Mouse (Mus musculus): ENCODE measurements around the gene Ndufb4. TPM values are rescaled to one million over a fixed set of nuclear protein-coding genes. Genes with fewer than 3 reads are reported as not detected.
"Not testable (repeated sequence)": the region's sequence is repeated elsewhere in the genome, so short reads cannot be mapped to it uniquely, and the experiment has no call there.

The Ndufb4 gene
- polyA plus RNA-seq, 1 experiment from 2014 or later, result 93.4 TPM

DNA sequence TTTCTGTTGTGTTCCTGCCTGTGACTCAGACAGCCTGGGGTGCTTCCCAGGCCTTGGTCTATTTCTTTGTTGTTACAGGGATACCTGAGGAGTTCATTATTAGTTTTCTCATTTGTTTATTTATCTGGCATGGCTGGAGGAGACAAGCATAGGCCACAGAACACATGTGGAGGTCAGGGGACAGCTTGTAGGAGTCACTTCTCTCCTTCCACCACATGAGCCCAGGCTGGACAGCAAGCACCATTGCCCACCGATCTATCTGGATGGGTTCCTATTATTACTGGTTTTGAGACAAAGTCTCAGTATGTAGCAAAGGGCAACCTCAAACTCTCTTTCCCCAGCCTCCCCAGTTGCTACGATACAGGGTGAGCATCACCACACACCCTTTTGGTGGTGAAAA, 26.0 kb upstream of the Ndufb4 start:
- DNase-seq (ENCODE audit: low spot score), result no peak

DNA sequence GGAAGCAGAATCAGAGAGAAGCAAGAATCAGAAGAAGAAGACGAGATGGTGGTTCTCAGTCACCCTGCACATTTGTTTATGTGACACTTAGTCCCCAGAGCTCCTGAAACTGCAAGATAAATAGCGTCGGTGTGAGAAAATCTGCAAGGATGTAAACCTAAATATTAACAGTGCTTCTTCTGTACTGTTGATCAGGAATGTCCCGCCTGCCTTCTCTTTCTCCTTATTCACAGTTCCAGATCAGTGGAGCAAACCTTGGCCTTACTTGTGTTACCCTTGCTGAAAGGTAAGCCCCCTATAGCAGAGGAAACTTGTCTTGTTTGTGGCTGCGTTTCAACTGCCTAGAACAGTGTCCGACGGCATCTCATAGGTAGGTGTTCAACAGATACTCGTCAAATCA, 23.3 kb upstream of the Ndufb4 start:
- no peak for DNase-seq (ENCODE audit: low spot score)

DNA sequence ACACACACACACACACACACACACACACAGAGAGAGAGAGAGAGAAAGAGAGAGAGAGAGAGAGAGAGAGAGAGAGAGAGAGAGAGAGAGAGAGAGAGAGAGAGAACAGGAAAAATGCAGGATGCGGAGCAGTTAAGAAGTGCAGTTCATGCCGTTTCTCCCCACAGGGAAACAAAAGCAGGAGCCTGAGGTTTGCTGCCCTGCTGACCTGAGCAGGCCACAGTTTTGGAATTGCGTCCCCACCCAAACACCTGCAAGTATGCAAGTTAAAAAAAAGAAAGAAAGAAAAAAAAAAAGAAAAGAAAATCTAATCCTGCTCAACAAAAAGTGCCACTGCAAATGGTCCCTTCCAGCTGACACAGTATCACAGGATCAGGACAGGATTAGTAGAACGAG, 22.4 kb upstream of the Ndufb4 start:
- no peak for DNase-seq (ENCODE audit: low spot score)

DNA sequence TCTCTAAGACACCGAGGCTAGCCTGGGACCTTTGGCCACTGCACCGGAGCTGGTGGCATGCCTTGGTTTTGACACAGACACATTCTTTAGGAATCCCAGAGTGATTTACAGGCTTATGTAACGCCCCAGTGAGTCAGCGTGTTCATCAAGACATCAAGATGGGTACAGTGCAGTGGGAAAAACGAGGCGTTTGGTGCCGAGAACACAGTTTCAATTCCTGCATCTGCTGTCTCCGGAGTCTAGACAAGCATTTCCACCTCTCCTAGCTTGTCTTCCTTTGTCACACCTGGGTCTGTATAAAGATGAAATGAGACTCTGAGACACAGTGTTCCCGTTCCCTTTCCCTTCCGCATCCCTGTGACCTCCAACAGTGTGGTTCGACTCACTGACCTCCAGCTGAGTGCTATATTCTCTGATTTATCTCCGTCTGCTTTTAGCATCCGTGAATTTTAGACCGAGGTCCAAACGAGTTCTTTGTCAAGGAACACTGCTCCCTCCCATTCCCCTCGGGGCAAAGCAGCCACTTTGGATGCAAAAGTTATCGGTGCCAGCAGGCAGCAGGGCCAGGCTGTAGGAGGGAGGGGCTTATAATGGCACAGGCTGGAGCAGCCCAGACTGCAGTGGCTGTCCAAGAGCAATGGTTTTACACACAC, 21.9 kb upstream of the Ndufb4 start:
- DNase-seq (ENCODE audit: low spot score), result no peak

DNA sequence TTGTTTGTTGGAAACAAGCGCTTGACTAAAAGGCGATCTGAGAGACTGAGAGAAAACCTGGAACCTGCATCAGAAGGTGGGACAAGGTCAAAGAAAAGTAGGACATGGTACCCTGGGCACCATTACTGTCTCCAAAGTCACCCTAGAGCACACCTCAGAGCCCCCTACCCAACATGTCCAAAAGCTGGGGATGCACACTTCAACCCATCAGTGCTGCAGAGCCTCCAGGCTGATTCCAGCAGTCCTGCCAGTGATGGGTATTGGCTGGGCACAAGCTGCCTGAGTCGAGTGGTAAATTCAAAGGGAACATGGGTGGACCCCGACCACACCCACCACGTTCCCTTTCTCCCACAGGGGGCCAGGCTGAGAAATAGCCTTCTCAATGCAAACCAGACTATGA, 21.1 kb upstream of the Ndufb4 start:
- no peak for DNase-seq (ENCODE audit: low spot score)

DNA sequence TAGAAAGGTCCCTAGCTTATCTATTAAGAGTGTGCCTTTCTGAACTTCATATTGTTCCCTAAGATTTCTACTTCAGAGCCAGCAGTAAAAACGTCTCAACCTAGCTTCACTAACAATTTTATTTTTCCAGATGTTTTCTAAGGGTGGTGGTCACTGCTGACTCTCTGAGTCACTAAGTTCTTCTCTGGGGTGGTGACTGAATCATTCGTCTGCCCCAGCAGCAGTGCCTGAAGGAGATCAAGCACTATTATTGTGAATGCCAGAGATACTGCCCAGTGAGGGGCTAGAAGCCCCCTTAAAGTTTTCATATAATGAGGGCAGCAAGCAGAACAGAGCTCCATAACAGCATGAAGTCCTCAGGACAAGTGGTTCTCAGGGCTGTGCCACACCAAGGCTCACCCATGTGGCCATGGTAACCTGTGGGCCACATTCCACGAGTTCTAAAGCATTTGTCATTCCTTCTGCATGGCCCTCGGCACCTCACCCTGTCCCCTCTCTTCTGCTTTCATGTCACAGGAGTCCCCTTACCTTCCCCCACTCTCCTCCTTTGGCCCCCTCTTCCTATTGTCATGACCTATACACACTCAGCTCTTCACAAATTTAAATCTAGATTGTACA, 16.5 kb upstream of the Ndufb4 start:
- no peak for DNase-seq (ENCODE audit: low spot score)

DNA sequence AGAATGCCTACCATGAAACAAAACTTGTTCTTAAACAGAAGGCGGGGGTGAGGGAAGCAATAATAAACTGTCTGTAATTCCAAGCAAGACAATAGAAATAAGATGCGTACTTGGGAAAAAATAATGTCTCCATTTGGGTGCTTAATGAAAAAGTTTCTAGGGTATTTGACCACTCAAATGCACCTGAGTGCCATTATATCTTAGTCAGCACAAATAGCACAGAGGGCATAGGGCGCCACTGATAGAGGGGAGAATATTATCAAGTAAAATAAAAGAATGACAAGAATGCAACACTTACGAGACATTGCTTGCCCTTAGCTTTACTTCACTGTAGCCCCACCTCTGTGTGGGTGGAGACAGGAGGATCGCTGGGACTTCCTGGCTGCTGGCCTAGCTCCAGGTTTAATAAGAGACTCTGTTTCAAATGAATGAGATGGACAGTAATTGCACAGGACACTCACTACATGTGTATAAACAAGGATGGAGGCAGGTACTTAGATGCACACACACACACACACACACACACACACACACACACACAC, 11.2 kb upstream of the Ndufb4 start:
- no peak for DNase-seq (ENCODE audit: low spot score)

DNA sequence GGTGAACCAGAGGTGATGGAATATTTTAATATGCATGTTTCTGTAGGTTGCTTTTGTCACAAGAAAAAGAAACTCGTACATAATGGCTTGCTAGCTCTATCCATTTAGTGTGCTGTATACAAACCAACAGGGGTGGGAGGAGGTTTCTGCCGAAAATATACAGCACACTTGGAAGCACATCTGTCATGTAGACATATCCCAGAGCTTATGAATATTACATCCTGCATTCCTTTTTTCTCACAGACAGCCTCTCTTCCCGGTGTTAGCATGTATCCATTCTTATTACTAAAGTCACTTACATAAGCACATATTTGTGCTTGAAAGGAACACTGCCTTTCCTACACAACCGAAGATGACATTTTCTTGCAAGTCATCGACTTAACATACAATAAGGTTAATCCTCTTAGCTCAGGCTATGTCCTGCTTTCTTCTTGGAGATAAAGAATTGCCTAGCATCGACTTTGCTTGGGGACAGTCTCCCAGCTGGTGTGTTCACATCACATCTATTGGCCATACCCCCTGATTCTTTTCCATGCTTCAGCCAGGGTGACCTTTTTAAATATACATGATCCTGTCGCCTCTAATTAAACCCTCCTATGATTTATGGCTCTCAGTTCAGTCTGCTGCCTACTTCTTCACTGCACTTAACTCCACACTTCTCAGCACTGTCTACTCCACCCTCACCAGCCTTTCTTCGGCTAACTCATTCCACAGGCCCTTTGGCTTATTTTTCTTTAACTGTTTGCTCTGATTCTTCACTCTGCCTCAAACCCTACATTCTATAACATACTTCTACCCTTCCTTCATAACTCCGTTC, 9.6 kb upstream of the Ndufb4 start:
- DNase-seq (ENCODE audit: low spot score), result no peak

DNA sequence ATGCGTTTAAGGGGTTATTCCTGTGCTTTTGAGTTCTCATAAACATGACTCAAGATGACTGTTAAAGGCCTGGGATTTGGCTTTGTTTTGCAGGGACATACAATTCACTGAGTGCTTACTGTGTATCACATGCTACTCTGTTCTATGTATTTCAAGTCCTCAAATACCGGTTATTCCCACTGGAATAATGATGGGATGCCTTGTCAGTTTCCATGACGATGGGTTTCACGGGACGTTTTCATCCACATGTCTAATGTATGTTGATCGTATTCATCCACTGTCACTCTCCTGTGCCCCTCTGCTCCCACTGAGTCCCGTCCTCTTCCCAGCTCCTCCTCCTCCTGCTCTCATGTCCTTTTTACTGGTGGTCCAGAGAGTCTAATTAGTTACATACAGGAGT, 2.5 kb upstream of the Ndufb4 start:
- no peak for DNase-seq (ENCODE audit: low spot score)

DNA sequence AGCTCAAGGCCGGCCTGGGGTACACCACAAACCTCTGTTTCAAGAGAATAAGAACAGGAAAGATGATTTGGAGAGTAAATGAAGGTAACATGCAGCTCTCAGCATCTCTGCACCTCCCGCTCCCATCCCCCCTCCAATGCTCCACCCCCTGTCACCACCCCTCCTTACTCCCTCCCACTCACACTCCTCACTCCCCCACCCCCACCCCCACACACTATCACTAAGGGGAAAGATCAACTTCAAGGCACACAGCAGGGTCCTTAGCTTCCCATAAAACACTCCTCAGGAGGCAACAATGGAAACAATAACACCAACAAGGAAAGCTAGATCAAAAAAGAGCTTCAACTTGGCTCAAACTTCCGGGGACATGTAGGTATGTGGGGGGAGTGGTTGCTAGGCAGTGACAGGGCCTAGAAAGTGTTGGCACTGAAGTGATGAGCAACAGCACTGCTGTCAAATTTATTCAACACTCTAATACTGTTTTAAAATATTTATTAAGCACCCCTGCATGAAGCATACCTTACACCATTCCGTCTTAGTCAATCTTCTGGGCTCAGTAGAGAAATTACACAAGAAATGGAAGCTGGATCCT, 1.6 kb upstream of the Ndufb4 start:
- DNase-seq (ENCODE audit: low spot score), result no peak

DNA sequence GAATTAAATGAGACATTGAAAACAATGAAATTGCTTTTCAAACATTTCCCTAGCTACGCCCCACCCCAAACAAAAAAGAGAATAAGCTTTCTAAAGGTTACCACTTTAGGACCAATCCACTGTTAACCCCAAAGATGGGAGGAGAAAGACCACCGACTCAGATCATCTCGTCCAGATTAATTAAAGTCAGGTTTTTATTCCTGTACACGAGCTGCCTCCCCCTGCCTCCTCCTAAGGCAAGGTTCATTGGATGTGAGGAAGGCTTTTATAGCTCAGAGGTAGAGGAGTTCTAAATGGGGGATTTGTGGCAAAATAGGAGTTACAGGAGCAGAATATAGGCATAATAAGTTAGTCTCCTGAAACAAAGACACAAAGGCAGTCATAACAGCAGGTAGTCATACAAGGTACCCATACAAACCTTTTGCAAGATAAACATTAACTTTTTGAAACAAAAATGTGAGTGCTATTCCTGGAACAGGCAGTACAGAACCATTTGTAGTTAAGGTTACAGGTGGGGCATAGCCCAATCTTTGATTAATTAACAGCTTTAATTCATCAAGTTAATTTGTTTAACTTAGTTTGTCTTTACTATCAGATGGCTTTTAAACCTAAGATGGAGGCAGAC, 690 bp upstream of the Ndufb4 start:
- DNase-seq (ENCODE audit: low spot score), result no peak

DNA sequence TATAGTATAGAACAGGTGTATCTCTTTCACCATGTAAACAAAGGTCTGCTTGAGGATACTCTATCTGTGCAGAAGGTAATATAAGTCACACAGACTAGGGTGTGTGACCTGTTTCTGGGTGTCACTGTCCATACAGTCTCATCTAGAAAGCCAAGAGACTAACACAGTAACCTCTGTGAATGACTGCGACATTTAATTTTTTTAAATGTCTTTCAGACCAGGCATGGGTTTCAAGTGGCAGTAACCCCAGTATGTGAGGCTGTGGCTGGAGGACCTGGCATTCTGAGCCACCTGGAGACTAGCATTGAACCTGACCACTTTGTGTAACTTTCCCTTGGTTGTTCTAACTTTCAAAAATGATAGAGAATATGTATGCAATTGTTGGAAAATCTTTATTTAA, 1.2 kb downstream of the Ndufb4 start:
- DNase-seq (ENCODE audit: low spot score), result no peak

DNA sequence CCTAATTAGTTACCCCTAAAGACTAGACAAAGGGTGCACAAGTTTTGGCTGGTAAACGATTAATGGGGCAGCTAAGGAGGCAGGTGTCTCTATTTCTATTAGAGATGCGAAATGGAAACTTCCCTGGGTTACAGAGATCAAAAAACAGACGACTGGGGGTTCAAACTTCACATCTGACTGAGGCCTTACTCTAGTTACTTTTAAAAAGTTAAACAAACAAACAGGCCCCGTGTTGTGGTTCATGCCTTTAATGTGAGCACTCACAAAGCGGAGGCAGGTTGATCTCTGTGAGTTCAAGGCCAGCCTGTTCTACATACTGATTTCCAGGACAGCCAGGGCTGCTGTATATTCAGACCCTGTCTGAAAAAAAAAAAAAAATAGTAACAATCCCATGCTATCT, 1.6 kb downstream of the Ndufb4 start:
- DNase-seq (ENCODE audit: low spot score), result no peak

DNA sequence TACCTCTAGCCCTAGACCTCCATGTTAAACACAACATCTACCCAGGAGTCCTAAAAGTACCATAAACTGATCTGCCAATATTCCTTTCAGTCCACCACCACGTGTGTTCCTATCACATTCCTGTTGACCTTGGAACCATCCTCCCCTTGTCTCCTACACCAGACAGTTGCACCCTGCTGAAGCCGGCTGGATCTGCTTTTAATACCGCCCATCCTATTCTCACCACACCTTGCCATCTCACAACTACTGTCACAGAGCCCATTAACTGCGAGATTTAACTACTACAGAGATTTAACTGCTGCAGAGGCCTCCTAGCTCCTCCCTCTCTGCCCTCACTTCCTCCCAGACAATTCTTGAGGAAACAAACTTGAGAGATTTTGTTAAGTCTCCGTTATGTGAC, 2.8 kb downstream of the Ndufb4 start:
- DNase-seq (ENCODE audit: low spot score), result no peak

DNA sequence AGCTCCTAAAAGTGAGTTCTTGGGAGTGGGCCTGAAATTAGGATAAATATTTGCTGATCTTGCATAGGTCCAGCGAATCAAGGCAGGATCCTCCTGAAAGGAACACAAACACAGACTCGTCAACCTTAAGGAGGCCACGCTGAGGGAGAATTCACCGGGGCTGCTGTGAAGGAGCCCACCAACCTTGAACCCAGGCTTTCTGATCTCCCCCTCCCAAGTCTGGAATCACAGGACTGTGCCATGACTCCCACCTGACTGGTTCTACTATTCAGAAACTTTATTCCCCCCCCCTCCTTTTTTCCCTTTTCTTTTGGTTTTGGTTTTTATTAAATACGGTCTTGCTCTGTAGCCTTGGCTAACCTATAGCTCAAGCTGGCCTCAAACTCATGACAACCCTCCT, 5.2 kb downstream of the Ndufb4 start:
- no peak for DNase-seq (ENCODE audit: low spot score)

DNA sequence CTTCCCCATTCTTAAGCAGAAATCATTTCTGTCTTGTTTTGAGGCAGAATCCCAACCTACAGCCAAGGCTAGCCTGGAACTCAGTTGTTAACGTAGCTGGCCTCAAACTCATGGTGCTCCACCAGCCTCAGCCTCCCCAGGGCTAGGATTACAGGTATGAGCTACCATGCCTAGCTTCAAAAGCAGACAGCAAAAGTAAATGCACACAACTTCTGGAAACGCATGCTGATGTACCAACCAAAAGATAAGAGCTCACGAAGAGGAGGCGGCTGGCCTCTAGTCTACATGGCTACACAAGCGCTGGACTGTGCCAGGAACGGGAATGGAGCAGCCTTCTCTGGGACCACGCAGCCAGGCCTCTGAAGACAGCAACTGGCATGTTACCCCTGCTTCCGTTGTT, 6.3 kb downstream of the Ndufb4 start:
- no peak for DNase-seq (ENCODE audit: low spot score)

DNA sequence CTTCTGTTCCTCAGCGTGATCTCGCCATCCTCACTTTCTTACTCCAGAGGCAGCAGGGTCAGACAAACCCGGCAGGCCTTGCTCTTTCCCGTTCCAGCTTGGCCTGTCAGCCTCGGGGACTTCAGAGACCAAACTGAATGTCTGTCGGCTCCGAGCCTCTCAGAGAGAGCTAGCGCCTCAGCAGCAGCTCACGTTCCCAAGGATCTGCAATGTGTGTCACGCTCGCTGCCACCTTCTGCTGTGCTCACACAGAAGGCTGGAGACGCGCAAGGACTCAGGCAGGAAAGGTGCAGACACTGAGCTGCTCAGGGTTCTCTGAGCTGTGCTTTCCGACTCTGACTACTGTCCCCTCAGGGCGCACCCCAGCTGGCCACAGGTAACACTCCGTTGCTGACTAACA, 7.2 kb downstream of the Ndufb4 start:
- no peak for DNase-seq (ENCODE audit: low spot score)

DNA sequence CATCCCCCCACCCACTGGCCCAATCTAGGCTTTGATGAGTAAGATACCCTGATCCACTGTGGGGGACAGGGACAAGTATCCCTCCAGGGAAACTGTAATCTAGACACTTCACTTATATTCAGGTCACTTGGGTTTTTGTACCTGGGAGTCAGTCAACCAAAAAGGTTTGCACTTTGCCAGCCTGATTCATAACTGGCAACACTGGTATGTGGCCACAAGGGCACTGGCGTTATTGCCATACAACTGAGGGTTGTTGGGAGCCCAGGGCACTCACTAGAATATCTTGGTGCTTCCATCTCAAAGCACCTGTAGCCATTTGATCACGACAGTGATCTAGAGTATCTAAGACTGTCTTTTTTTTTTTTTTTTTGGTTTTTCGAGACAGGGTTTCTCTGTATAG, 8.5 kb downstream of the Ndufb4 start:
- no peak for DNase-seq (ENCODE audit: low spot score)

DNA sequence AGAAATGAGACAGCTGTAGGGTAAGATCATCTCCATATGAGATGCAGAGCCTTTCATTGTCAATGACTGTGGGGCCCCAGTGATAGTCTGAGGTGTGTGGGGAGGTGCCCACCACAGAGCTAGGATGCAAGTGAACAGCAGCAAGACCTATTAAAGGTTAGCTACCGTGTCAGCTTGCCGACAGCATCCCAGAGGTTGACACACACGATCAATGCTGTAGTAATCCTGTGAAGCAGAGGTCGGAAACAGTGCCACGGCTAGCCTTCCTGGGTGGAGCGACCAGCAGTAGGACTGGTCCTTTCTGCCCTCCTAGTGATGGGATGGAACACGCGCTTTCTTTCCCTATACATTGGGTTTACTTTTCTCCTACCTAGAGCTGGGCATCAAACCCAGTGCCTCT, 9.0 kb downstream of the Ndufb4 start:
- DNase-seq (ENCODE audit: low spot score), result no peak

DNA sequence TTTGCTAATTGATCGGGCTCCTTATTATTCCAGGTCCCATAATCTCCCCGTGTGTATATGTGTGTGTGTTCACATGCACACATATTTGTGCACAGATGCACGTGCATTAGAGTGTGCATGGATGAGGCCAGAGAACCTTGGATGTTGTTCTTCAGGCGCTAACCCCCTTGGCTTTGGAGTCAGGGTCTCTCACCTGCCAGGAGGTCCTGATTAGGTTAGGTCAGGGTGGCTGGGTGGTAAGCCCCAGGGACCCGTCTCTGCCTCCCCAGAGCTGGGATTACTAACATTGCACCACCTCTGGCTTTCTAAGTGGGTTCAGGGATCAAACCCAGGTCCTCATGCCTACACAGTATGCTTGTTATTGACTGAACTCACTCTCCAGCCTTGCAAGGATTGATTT, 9.8 kb downstream of the Ndufb4 start:
- DNase-seq (ENCODE audit: low spot score), result no peak

DNA sequence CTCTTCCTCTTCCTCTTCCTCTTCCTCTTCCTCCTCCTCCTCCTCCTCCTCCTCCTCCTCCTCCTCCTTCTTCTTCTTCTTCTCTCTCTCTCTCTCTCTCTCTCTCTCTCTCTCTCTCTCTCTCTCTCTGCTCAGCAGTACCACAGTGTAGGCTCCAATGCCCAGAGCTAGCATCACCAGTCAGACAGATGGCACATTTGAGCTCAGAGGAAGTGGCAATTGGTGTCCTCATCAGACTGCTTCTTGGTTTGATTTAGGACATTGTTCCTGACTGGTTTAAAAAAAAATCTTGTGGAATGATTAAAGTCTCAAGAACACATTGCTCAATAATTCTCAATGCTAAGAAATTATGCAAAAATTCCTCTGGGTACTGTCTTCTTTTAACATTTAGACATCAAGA, 13.7 kb downstream of the Ndufb4 start:
- not testable (repeated sequence) for DNase-seq (ENCODE audit: low spot score)

DNA sequence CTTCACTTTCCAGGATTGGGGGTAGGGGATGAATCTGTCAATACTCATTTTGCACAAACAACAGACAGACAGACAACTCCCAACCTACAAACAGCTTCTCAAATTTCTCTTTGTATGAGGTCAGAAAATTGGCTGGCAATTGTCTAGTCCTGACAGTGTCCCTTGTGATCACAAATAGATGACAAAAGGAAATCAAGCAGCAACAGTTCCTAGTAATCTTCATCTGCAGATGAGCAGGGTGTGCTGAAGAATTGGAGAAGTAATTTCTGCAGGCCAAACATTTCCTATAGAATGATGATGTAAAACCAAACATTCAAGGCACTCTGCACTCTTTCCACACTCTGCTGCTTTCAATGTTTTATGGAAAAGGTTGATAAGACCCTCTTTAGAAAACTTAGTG, 16.5 kb downstream of the Ndufb4 start:
- DNase-seq (ENCODE audit: low spot score), result no peak

All from thymus, postnatal 0 days (tissue).